Mouse (Mus musculus) adipocyte (in vitro differentiated cells): ENCODE data around the gene Kif19a.

ENCODE experiments used
- DNase-seq: peaks from one replicate; pipeline ENCODE4 v3.0.0-alpha.2; 2016; ENCODE audit warnings: low spot score

Gene Kif19a

DNA sequence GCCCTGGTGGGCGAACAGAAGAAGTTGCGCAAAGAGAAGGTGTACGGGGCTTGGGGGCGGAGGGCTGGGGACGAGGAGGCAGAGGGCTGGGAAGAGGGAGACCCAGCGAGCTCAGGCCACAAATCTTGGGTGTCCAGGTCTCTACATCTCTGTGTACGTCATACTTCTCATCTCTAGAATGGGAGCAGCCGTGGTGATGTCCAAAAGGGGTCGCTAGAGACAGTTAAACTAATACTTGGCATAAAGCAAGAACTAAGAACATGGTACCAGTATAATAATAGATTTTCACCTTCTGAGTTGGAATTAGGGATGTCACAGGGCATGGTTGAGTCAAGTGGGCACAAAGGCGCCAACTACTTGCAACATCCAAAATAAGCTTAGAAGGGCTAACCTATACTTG lies 20.7 kb downstream of the Kif19a start:
- no peak for DNase-seq

- DNase-seq: no peak
Measured at GRCm38 (mm10) chr11:114786326-114786725, 21.1 kb downstream of the Kif19a start.

GRCm38 (mm10) chr11:114787611-114788010 lies 22.4 kb downstream of the Kif19a start:
- no peak for DNase-seq

DNA sequence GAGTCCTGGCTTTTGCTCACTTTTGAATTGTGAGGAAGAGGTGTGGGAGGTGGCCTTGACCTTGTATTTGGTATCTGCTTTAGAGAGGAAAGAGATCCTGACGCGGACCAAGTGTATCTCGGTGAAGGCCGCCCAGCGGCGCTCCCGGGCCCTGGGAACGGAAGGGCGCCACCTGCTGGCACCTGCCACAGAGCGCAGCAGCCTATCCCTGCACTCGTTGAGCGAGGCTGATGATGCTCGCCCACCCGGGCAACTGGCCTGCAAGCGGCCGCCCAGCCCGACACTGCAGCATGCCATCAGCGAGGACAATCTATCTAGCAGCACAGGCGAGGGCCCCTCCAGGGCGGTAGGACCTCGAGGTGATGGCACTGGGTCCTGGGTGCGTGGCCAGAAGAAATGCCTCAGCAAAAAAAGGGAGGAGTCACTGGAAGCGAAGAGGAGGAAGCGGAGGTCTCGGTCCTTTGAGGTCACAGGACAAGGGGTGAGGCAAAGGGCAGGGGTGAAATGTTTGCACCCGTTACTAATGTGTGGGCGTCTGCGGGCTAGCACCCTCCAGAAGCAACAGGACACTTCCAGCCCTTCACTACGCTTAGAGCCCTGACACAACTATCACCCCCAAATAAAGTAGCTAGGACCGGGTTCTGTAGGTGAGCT lies 24.0 kb downstream of the Kif19a start:
- peak; percentile 58 for DNase-seq

DNA sequence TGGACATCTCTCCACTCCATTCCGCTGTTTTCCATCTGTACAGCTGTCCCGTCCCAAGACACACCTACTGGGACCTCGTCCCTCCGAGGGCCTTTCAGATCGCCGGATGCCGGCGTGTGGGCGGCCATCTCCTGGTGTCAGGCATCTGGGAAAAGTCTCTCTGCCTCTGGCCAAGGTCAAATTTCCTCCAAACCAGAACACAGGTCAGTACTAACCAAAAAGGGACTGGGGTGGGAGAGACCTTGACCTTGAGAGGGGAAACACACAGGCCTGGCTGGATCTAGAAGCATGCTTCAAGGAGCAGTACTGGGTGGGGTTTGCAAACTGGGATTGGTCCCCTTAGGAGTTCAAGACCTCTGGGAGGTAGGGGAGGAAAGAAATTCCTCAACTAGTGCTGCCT lies 24.5 kb downstream of the Kif19a start:
- no peak for DNase-seq

DNA sequence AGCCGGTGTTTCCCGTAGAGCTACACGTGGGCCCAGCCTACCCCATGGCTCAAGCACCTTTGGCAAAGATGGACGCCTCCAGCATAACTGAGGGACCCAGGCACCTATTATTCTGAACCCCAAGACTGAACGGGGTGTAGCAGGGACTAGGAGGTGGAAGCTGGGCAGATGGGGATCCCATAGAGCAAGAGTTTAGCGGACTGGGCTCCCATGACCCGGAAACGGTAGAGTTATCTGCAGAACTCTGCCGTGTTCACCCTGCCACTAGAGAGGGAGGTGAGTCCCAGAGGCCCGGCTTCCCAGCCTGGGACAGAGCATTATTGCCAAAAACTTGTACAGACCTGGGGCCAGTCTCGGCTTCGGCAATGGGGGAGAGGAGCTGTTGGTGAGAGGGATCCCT lies 25.0 kb downstream of the Kif19a start:
- no peak for DNase-seq

- no peak for DNase-seq
Measured at GRCm38 (mm10) chr11:114790841-114791240, 25.7 kb downstream of the Kif19a start.

DNA sequence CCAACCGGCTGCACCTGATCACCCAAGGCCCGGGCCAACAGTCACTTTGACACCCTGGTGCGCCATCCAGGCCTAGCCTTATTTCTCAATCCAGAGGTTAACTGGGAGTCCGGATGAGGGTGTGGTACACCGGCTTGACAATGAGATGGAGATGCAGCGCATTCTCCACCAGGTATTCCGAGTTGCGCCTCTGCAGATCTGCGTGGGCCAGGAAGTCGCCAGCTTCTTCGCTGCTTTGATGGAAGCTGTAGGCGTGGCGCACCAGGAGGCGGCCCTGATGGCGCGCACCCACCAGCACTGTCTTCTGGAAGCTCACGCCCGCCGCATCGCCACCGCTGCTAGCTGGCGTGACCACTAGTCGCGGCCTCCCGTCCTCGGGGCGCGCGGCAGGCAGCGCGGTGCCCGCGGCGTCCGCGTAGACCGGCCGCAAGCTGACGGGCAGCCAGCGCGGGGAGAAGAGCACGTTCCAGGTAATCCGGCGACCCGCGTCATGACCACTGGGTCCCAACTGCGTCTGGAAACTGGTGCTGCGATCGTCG lies 26.2 kb downstream of the Kif19a start:
- DNase-seq: no peak

DNA sequence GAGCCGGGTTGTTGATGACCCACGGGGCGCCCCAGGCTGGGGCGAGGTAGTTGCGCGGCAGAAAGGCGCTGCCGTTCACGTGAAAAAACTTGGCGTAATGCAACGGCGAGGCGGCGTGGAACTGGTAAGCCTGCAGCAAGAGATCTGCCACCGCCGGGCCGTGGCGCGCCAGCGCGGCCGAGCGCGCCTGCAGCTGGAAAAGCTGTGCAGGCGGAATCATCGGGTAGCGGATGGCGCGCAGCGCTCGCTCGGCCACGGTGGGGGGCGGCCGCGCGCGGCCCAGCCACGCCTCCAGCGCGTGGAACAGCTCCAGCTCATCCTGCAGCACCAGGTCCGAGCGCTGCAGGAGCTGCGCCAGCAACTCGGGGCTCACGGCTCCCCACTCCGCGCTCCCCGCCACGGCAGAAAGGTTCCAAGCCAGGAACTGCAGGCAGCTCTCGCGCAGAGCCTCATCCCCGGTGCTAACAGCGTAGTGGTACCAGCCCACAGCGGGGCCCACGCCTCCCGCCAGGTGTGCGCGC lies 26.8 kb downstream of the Kif19a start:
- DNase-seq: no peak

GRCm38 (mm10) chr11:114792931-114793494 lies 27.8 kb downstream of the Kif19a start:
- no peak for DNase-seq

- DNase-seq: no peak
Measured at GRCm38 (mm10) chr11:114793868-114794545, 28.8 kb downstream of the Kif19a start.

GRCm38 (mm10) chr11:114794691-114795090 lies 29.5 kb downstream of the Kif19a start:
- DNase-seq: no peak

GRCm38 (mm10) chr11:114795231-114795746 lies 30.1 kb downstream of the Kif19a start:
- no peak for DNase-seq

GRCm38 (mm10) chr11:114795848-114796322 lies 30.7 kb downstream of the Kif19a start, which contains the start of gene Btbd17:
Btbd17 (minus strand) TSS chr11:114795945.
- DNase-seq: no peak

GRCm38 (mm10) chr11:114797176-114797575 lies 32.0 kb downstream of the Kif19a start:
- no peak for DNase-seq

DNA sequence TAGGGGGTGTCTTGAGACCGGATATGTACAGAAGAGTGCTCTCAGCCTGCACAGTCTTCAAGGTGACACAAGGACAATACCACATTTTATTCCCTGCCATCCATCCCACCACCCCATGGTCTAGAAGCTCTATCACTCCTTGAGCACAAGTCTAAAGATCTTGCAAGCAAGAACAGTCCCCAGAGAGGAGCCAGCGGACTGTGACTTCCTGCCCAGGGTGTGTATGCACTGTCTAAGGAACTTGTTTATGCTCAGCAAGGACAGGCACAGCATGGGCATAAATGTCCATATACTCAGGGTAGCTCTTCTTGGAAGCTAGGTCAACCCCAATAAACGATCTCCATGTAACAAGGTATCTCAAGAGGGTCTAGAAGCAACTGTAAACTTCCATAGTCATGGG lies 32.8 kb downstream of the Kif19a start:
- DNase-seq: no peak

- no peak for DNase-seq
Measured at GRCm38 (mm10) chr11:114798624-114799023, 33.4 kb downstream of the Kif19a start, which contains the start of gene Gpr142. Gpr142 (plus strand) TSS chr11:114798924.

DNA sequence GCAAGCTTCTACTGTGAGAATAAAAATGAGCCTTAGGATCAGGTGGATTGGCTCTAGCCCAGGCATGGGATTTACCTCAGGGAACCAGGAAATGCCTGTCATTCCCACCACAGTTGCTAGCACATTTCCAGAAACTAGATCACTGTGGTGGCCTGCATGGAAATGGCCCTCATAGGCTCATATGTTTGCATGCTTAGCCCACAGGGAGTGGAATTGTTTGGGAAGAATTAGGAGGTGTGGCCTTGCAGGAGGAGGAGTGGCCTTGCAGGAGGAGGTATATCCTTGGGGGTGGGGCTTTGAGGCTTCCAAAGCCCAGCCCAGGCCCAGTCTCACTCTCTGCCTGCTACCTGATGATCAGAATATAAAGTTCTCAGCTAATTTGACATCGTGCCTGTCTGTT lies 36.7 kb downstream of the Kif19a start:
- no peak for DNase-seq

DNA sequence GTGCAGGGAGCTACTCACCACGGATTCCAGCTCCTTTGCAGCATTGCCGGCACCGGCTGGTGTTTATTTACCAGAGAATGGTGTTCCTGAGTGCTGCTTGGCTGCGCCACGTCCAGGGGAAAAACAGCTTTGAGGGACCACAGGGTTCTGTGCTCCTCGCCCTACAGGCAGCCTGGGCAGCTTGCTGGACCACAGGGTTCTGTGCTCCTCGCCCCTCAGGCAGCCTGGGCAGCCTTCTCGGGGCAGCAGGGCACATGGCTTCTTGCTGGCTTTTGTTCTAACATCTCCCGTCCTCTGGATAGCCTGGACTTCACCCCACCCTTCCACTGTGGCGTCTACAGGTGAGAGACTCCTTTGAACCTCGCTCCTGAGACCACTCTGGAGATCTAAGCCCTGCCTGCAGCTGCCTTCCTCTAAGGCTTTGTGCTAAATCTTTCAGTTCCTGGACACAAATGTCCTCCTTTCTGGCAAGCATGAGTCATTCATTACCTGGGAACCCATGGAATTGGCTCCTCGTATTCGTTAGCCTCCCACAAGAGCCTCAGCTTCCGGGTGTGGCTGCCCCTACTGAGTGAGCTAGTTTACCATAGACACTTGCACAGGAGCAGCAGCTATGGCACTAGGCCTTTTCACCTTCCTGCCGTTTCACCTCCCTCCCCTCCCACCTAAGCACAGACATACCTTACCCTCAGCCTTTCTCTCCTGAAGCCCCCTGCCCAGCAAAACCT lies 37.5 kb downstream of the Kif19a start:
- DNase-seq: no peak

DNA sequence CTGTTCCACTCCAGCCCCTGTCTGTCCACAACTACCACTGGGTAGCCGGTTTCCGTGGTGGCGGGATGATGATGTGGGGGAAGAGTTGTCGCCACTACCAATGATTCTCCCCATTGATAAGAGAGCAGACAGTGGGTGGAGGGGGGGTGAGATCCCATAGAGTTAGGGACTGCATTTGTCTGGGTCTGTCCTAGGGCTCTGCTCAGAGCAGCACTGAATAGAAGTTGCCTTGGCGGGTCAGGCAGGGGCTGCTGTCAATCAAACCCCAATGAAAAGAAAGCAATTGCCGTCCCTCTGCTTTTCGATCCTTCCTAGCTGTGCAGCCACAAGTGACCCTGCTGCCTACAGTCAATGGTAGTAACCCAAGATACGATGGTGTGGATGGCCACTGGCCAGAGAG lies 38.8 kb downstream of the Kif19a start:
- no peak for DNase-seq

- DNase-seq: no peak
Measured at GRCm38 (mm10) chr11:114807025-114807424, 41.8 kb downstream of the Kif19a start.
